Mouse (Mus musculus): ENCODE data around the gene Syde2. TPM values are rescaled to one million over a fixed set of nuclear protein-coding genes. Genes with fewer than 3 reads are reported as not detected.
"Not testable (repeated sequence)": the region's sequence is repeated elsewhere in the genome, so short reads cannot be mapped to it uniquely, and the experiment has no call there.

Gene Syde2
- total RNA-seq, 2 experiments from 2014 or later: 0.60 to 1.3 TPM

GRCm38 (mm10) chr3:145964473-145964872 is 23.2 kb upstream of the Syde2 start:
- ATAC-seq (replicated peaks; ENCODE audit: low FRiP score, poor library complexity, severe bottlenecking): peak; percentile 57; the same call in 1 of the 2 replicates

GRCm38 (mm10) chr3:145965583-145965982 is 22.1 kb upstream of the Syde2 start:
- not testable (repeated sequence) for ATAC-seq (replicated peaks; ENCODE audit: low FRiP score, poor library complexity, severe bottlenecking)

- ATAC-seq (replicated peaks; ENCODE audit: low FRiP score, poor library complexity, severe bottlenecking): no peak
Observed at GRCm38 (mm10) chr3:145966806-145967205, 20.9 kb upstream of the Syde2 start.

GRCm38 (mm10) chr3:145969031-145969501 is 18.6 kb upstream of the Syde2 start:
- ATAC-seq (replicated peaks; ENCODE audit: low FRiP score, poor library complexity, severe bottlenecking): no peak

- no peak for ATAC-seq (replicated peaks; ENCODE audit: low FRiP score, poor library complexity, severe bottlenecking)
Observed at GRCm38 (mm10) chr3:145971501-145971900, 16.2 kb upstream of the Syde2 start.

- ATAC-seq (replicated peaks; ENCODE audit: low FRiP score, poor library complexity, severe bottlenecking): no peak
Observed at GRCm38 (mm10) chr3:145974986-145975385, 12.7 kb upstream of the Syde2 start.

GRCm38 (mm10) chr3:145985333-145985925 is 2.2 kb upstream of the Syde2 start:
- ATAC-seq (replicated peaks; ENCODE audit: low FRiP score, poor library complexity, severe bottlenecking): no peak

GRCm38 (mm10) chr3:145986317-145987001 is 1.2 kb upstream of the Syde2 start:
- ATAC-seq (replicated peaks; ENCODE audit: low FRiP score, poor library complexity, severe bottlenecking): no peak

- no peak for ATAC-seq (replicated peaks; ENCODE audit: low FRiP score, poor library complexity, severe bottlenecking)
Observed at GRCm38 (mm10) chr3:145987970-145988683, 457 bp downstream of the Syde2 start.

- ATAC-seq (replicated peaks; ENCODE audit: low FRiP score, poor library complexity, severe bottlenecking): no peak
Observed at GRCm38 (mm10) chr3:145988684-145989575, 1.3 kb downstream of the Syde2 start.

- no peak for ATAC-seq (replicated peaks; ENCODE audit: low FRiP score, poor library complexity, severe bottlenecking)
Observed at GRCm38 (mm10) chr3:145989576-145990081, 2.0 kb downstream of the Syde2 start.

GRCm38 (mm10) chr3:145991130-145991529 is 3.5 kb downstream of the Syde2 start:
- no peak for ATAC-seq (replicated peaks; ENCODE audit: low FRiP score, poor library complexity, severe bottlenecking)

GRCm38 (mm10) chr3:145991976-145992730 is 4.5 kb downstream of the Syde2 start:
- ATAC-seq (replicated peaks; ENCODE audit: low FRiP score, poor library complexity, severe bottlenecking): no peak

GRCm38 (mm10) chr3:145992796-145993195 is 5.1 kb downstream of the Syde2 start:
- no peak for ATAC-seq (replicated peaks; ENCODE audit: low FRiP score, poor library complexity, severe bottlenecking)

GRCm38 (mm10) chr3:145993481-145994201 is 6.0 kb downstream of the Syde2 start:
- ATAC-seq (replicated peaks; ENCODE audit: low FRiP score, poor library complexity, severe bottlenecking): no peak

- no peak for ATAC-seq (replicated peaks; ENCODE audit: low FRiP score, poor library complexity, severe bottlenecking)
Observed at GRCm38 (mm10) chr3:145995489-145995888, 7.8 kb downstream of the Syde2 start.

- ATAC-seq (replicated peaks; ENCODE audit: low FRiP score, poor library complexity, severe bottlenecking): not testable (repeated sequence)
Observed at GRCm38 (mm10) chr3:145996539-145996938, 8.9 kb downstream of the Syde2 start.

GRCm38 (mm10) chr3:146004347-146005051 is 16.8 kb downstream of the Syde2 start:
- no peak for ATAC-seq (replicated peaks; ENCODE audit: low FRiP score, poor library complexity, severe bottlenecking)
